36 mouse cellular contexts compared by ENCODE assay signal in the genomic region with DNA sequence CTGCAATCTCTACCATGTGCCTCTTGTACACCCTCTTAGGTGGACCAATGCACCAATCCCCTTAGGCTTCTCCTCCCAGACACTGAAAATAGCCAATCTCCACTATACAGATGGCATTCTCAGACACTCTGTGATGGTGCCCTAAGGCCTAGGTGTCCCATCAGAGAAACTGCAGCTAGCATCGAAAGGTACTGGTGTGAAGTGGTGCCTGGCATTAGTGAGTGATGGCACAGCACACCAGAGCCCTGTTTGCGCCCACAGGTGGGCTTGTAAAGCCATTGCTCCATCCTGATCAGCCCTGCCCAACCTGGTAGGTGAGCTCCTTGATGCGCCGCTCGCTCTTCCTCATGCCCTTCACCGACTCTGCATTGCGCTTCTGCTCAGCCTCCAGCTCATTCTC. TPM values are rescaled to one million over a fixed set of nuclear protein-coding genes. Genes with fewer than 3 reads are reported as not detected.
"Had no signal": no experiment of that assay in that cellular context is flagged by ENCODE, and none has a peak within 500 bp of the region (broad histone marks: within the 10 kb centered on the region; RNA-seq: fewer than 3 reads in every experiment).

No protein-coding gene starts in this region.

- ATAC-seq: forebrain, embryonic 13.5 days; forebrain, embryonic 14.5 days; forebrain, embryonic 15.5 days; forebrain, embryonic 16.5 days; forebrain, postnatal 0 days had no signal

- H3K4me3 ChIP-seq: embryonic facial prominence, embryonic 10.5 days; embryonic facial prominence, embryonic 12.5 days; embryonic facial prominence, embryonic 13.5 days; embryonic facial prominence, embryonic 15.5 days; erythroblast, embryonic 14.5 days; forebrain, embryonic 10.5 days; forebrain, embryonic 12.5 days; forebrain, embryonic 13.5 days; forebrain, embryonic 15.5 days; gastrocnemius, adult 2 months had no signal

- H3K27ac ChIP-seq: embryonic facial prominence, embryonic 10.5 days; embryonic facial prominence, embryonic 12.5 days; embryonic facial prominence, embryonic 13.5 days; embryonic facial prominence, embryonic 15.5 days; forebrain, embryonic 10.5 days; forebrain, embryonic 12.5 days; forebrain, embryonic 13.5 days; forebrain, embryonic 15.5 days; gastrocnemius, adult 2 months had no signal

- DNase-seq: cerebellum, adult 2 months; cerebellum, adult 8-10 months; cerebellum, adult 9-10 months; cerebellum, adult 9-11 months; cerebellum, postnatal 10 days; cerebellum, postnatal 14 days; cerebellum, postnatal 25 days; cerebellum, postnatal 36 days; embryo, embryonic 11 days; forebrain, postnatal 0 days; gastrocnemius, adult 2 months; gastrocnemius, postnatal 10 days; gastrocnemius, postnatal 14 days; gastrocnemius, postnatal 25 days; gastrocnemius, postnatal 36 days; heart, adult 11 months had no signal

- H3K4me1 ChIP-seq: embryonic facial prominence, embryonic 12.5 days; forebrain, embryonic 12.5 days; forebrain, embryonic 13.5 days; forebrain, embryonic 15.5 days had no signal

- H3K36me3 ChIP-seq: embryonic facial prominence, embryonic 10.5 days; embryonic facial prominence, embryonic 12.5 days; embryonic facial prominence, embryonic 13.5 days; embryonic facial prominence, embryonic 15.5 days; forebrain, embryonic 10.5 days; forebrain, embryonic 12.5 days; forebrain, embryonic 15.5 days had no signal

- H3K27me3 ChIP-seq: embryonic facial prominence, embryonic 12.5 days; embryonic facial prominence, embryonic 13.5 days; embryonic facial prominence, embryonic 15.5 days; forebrain, embryonic 12.5 days; forebrain, embryonic 13.5 days; forebrain, embryonic 15.5 days had no signal

- H3K4me2 ChIP-seq: embryonic facial prominence, embryonic 12.5 days; embryonic facial prominence, embryonic 13.5 days; embryonic facial prominence, embryonic 15.5 days; forebrain, embryonic 12.5 days; forebrain, embryonic 13.5 days; forebrain, embryonic 15.5 days had no signal

- H3K9ac ChIP-seq: embryonic facial prominence, embryonic 12.5 days; embryonic facial prominence, embryonic 13.5 days; embryonic facial prominence, embryonic 15.5 days; forebrain, embryonic 12.5 days; forebrain, embryonic 13.5 days; forebrain, embryonic 15.5 days; forebrain, postnatal 0 days had no signal

- H3K9me3 ChIP-seq: embryonic facial prominence, embryonic 10.5 days; embryonic facial prominence, embryonic 12.5 days; embryonic facial prominence, embryonic 13.5 days; embryonic facial prominence, embryonic 15.5 days; forebrain, embryonic 10.5 days; forebrain, embryonic 12.5 days; forebrain, embryonic 13.5 days; forebrain, embryonic 15.5 days had no signal

RNA-seq across cellular contexts. Expression of a gene that starts 7.9 kb away (rescaled TPM):
- total RNA-seq: common myeloid progenitor, adult 5-6 weeks; gastrocnemius, adult 8-10 months; granulocyte monocyte progenitor cell, adult 5-6 weeks had no signal
- polyA plus RNA-seq: erythroblast, embryonic 14.5 days had no signal

RNA-seq across cellular contexts. Expression of a gene that starts 11.5 kb away (rescaled TPM):
- total RNA-seq: common myeloid progenitor, adult 5-6 weeks; gastrocnemius, adult 18-20 months; gastrocnemius, adult 2 months; gastrocnemius, adult 8-10 months; gastrocnemius, postnatal 10 days; gastrocnemius, postnatal 14 days; gastrocnemius, postnatal 25 days; gastrocnemius, postnatal 36 days; gastrocnemius, postnatal 4 days; granulocyte monocyte progenitor cell, adult 5-6 weeks; heart, adult 8-10 months had no signal
- polyA plus RNA-seq: embryonic facial prominence, embryonic 10.5 days; embryonic facial prominence, embryonic 11.5 days; embryonic facial prominence, embryonic 13.5 days; erythroblast, embryonic 14.5 days; forebrain, embryonic 10.5 days; forebrain, embryonic 11.5 days; forebrain, embryonic 12.5 days; gonadal fat pad, adult 2 months had no signal

RNA-seq across cellular contexts. Expression of a gene that starts 18.0 kb away (rescaled TPM):
- total RNA-seq: common myeloid progenitor, adult 5-6 weeks; granulocyte monocyte progenitor cell, adult 5-6 weeks had no signal
- polyA plus RNA-seq: erythroblast, embryonic 14.5 days had no signal

RNA-seq across cellular contexts. Expression of a gene that starts 22.8 kb away (rescaled TPM):
- total RNA-seq: common myeloid progenitor, adult 5-6 weeks; granulocyte monocyte progenitor cell, adult 5-6 weeks had no signal
- polyA plus RNA-seq: erythroblast, embryonic 14.5 days; forebrain, embryonic 11.5 days; gonadal fat pad, adult 2 months had no signal
